Mouse (Mus musculus) right cerebral cortex, postnatal 14 days (tissue): ENCODE measurements around the gene Telo2.
"Not testable (repeated sequence)": the region's sequence is repeated elsewhere in the genome, so short reads cannot be mapped to it uniquely, and the experiment has no call there.

Experiments used
- DNase-seq: peaks from one replicate; pipeline ENCODE4 v3.0.0; 2022

Telo2 gene

GRCm38 (mm10) chr17:25115664-25116432 is at the start of gene Telo2:
Gene Telo2 (minus strand): TSS chr17:25115967.
- DNase-seq, result peak; percentile 91

GRCm38 (mm10) chr17:25164770-25165169 is 49.0 kb upstream of the Telo2 start:
- no peak for DNase-seq

- DNase-seq, result no peak
Observed at GRCm38 (mm10) chr17:25163387-25163786, 47.6 kb upstream of the Telo2 start.

- no peak for DNase-seq
Observed at GRCm38 (mm10) chr17:25162161-25162560, 46.4 kb upstream of the Telo2 start, which contains the start of gene Ccdc154. Gene Ccdc154 (plus strand): TSS chr17:25162461.

- DNase-seq, result no peak
Observed at GRCm38 (mm10) chr17:25139960-25140359, 24.2 kb upstream of the Telo2 start.

GRCm38 (mm10) chr17:25138803-25139202 is 23.0 kb upstream of the Telo2 start:
- DNase-seq, result no peak

GRCm38 (mm10) chr17:25135622-25136021 is 19.9 kb upstream of the Telo2 start:
- no peak for DNase-seq

- peak; percentile 96 for DNase-seq
Observed at GRCm38 (mm10) chr17:25133275-25133698, 17.5 kb upstream of the Telo2 start, which contains the start of gene Clcn7. Gene Clcn7 (plus strand): TSS chr17:25133391.

GRCm38 (mm10) chr17:25130060-25130459 is 14.3 kb upstream of the Telo2 start:
- no peak for DNase-seq

- DNase-seq, result no peak
Observed at GRCm38 (mm10) chr17:25127681-25128080, 11.9 kb upstream of the Telo2 start.

GRCm38 (mm10) chr17:25127079-25127478 is 11.3 kb upstream of the Telo2 start:
- DNase-seq, result no peak

GRCm38 (mm10) chr17:25125442-25126060 is 9.8 kb upstream of the Telo2 start:
- not testable (repeated sequence) for DNase-seq

- no peak for DNase-seq
Observed at GRCm38 (mm10) chr17:25123979-25124378, 8.2 kb upstream of the Telo2 start.

GRCm38 (mm10) chr17:25120406-25120805 is 4.6 kb upstream of the Telo2 start, which contains the start of gene Ptx4:
Gene Ptx4 (plus strand): TSS chr17:25120760.
- no peak for DNase-seq

- no peak for DNase-seq
Observed at GRCm38 (mm10) chr17:25117263-25117662, 1.5 kb upstream of the Telo2 start.

GRCm38 (mm10) chr17:25114908-25115645 is 690 bp downstream of the Telo2 start:
- no peak for DNase-seq

- DNase-seq, result no peak
Observed at GRCm38 (mm10) chr17:25112423-25112810, 3.4 kb downstream of the Telo2 start.

GRCm38 (mm10) chr17:25111739-25112422 is 3.9 kb downstream of the Telo2 start:
- peak; percentile 46 for DNase-seq

- DNase-seq, result no peak
Observed at GRCm38 (mm10) chr17:25111220-25111619, 4.5 kb downstream of the Telo2 start.

GRCm38 (mm10) chr17:25110590-25110989 is 5.2 kb downstream of the Telo2 start:
- no peak for DNase-seq

- no peak for DNase-seq
Observed at GRCm38 (mm10) chr17:25109578-25109977, 6.2 kb downstream of the Telo2 start.

GRCm38 (mm10) chr17:25107786-25108185 is 8.0 kb downstream of the Telo2 start:
- DNase-seq, result no peak

GRCm38 (mm10) chr17:25101338-25101737 is 14.4 kb downstream of the Telo2 start:
- no peak for DNase-seq
